Mouse (Mus musculus): ENCODE results near the gene Fbxl15.

- TF ChIP-seq CTCF (IDR thresholded peaks at IDR 0.05; ENCODE audit: extremely low read depth, insufficient read length, insufficient replicate concordance, low read depth, low read length) (no peak), POLR2A (IDR thresholded peaks at IDR 0.05; ENCODE audit: low read depth, low read length) (no peak)
These were observed 19.2 kb downstream of the Fbxl15 start for GRCm38 (mm10) chr19:46347146-46347545.

Measured in small intestine, adult 2 months (tissue).